Mouse (Mus musculus): ENCODE data around the gene Cldn11. TPM values are rescaled to one million over a fixed set of nuclear protein-coding genes. Genes with fewer than 3 reads are reported as not detected.

Gene Cldn11
- total RNA-seq, 2 experiments from 2014 or later: 14.1 to 17.3 TPM

Other genes with a start within 250 kb of the Cldn11 start
- gene Phc3, start 180.5 kb upstream of the Cldn11 start, total RNA-seq (2021): 10 to 100 TPM; 39.2 to 39.3 TPM
- gene Prkci, start 154.2 kb upstream of the Cldn11 start, total RNA-seq (2021): 10 to 100 TPM; 62.6 to 63.4 TPM
- 10 to 100 TPM; 51.4 to 52.7 TPM for gene Skil, start 54.9 kb upstream of the Cldn11 start, total RNA-seq (2021)
- gene Slc7a14, start 160.5 kb downstream of the Cldn11 start, total RNA-seq (2021): 10 to 100 TPM; 28.4 to 31.5 TPM

Data from left cerebral cortex, postnatal 4 days (tissue).